Mouse (Mus musculus) liver, embryonic 14.5 days (tissue): ENCODE measurements around the gene Gng7. TPM values are rescaled to one million over a fixed set of nuclear protein-coding genes. Genes with fewer than 3 reads are reported as not detected.
A peak's percentile ranks its signal among the peaks of the same experiment; 100 is the strongest.

Experiments used
- ATAC-seq: fragments of 200-750 bp; cut with Nextera tagmentation; 2 replicates; pipeline ENCODE4 v1.8.0; 2017; ENCODE audit warnings: moderate number of reproducible peaks, mild to moderate bottlenecking, moderate library complexity; ENCODE audit not compliant: insufficient read depth
- DNase-seq, 3 experiments: peaks; one replicate each; pipeline ENCODE4 v3.0.0-alpha.2; 2012 to 2013; ENCODE audit warnings: low read depth in 3 of 3, low spot score in 3 of 3
- H3K27ac ChIP-seq: fragments of 300-500 bp; sonication (generic); 2 replicates; pipeline ENCODE4 v1.5.1; 2014; ENCODE audit warnings: moderate library complexity, mild to moderate bottlenecking, control low read depth, inconsistent platforms
- H3K27me3 ChIP-seq: fragments of 300-500 bp; sonication (generic); 2 replicates; pipeline ENCODE4 v1.6.1; 2014; ENCODE audit warnings: mild to moderate bottlenecking, low read length, moderate library complexity; ENCODE audit not compliant: control insufficient read depth, insufficient read depth
- H3K36me3 ChIP-seq: fragments of 300-500 bp; sonication (generic); replicated peaks from 2 replicates; pipeline ENCODE4 v1.6.1; 2014; ENCODE audit warnings: low read depth; ENCODE audit not compliant: control insufficient read depth, insufficient read depth
- H3K4me1 ChIP-seq, 2 experiments: fragments of 200-500 bp in 1 of 2; fragments of 300-500 bp in 1 of 2; sonication (generic) in 1 of 2; replicated peaks; 2 replicates each; pipeline ENCODE4 v1.6.1; 2012 to 2014; ENCODE audit warnings: antibody characterized with exemption in 1 of 2, inconsistent platforms in 1 of 2, low read length in 1 of 2; ENCODE audit not compliant: control insufficient read depth in 2 of 2, insufficient read depth in 2 of 2
- H3K4me2 ChIP-seq: fragments of 300-500 bp; sonication (generic); 2 replicates; pipeline ENCODE4 v1.6.1; 2014; ENCODE audit warnings: low read depth, mild to moderate bottlenecking, control low read depth, moderate library complexity
- H3K4me3 ChIP-seq, 2 experiments: fragments of 200-500 bp in 1 of 2; fragments of 300-500 bp in 1 of 2; sonication (generic) in 1 of 2; 2 replicates each; pipeline ENCODE4 v1.5.1; 2012 to 2014; ENCODE audit warnings: low read depth in 2 of 2, low read length in 2 of 2, mild to moderate bottlenecking in 2 of 2, control low read depth in 1 of 2, inconsistent platforms in 1 of 2, moderate library complexity in 1 of 2; ENCODE audit not compliant: insufficient read depth in 1 of 2
- H3K9ac ChIP-seq: fragments of 300-500 bp; sonication (generic); replicated peaks from 2 replicates; pipeline ENCODE4 v1.6.1; 2014; ENCODE audit warnings: mild to moderate bottlenecking, control low read depth, moderate library complexity
- H3K9me3 ChIP-seq: fragments of 300-500 bp; sonication (generic); 2 replicates; pipeline ENCODE4 v1.6.1; 2016; ENCODE audit warnings: low read length, mixed read lengths; ENCODE audit not compliant: control insufficient read depth
- CTCF ChIP-seq: IDR thresholded peaks from 2 replicates; pipeline ENCODE4 v1.5.1; 2016; ENCODE audit warnings: antibody characterized with exemption, low read depth, control low read depth
- EP300 ChIP-seq: IDR thresholded peaks from 2 replicates; pipeline ENCODE4 v1.6.1; 2016; ENCODE audit warnings: antibody characterized with exemption, low read depth
- WGBS: fragments of 180-500 bp; shearing (Covaris S2); extraction: QIAGEN DNeasy Blood & Tissue Kit; methylation state at CpG from one replicate; pipeline ENCODE4 v1.1.7; 2014; ENCODE audit not compliant: insufficient replicate concordance; 5-methylcytosine and 5-hydroxymethylcytosine counted together
- polyA plus RNA-seq, 2 experiments: library from polyadenylated mRNA; depleted of rRNA in 1 of 2; stranded (reverse) in 1 of 2; unstranded in 1 of 2; fragments of >200 nt; fragmentation: Nextera tagmentation in 1 of 2; extraction: Ambion mirVana in 1 of 2; gene quantifications; 2 replicates each; pipeline versions ENCODE4 v1.2.1 to v1.2.3; 2012 to 2014

Gng7 gene
- polyA plus RNA-seq, 2 experiments, result 0.23 to 0.25 TPM

DNA sequence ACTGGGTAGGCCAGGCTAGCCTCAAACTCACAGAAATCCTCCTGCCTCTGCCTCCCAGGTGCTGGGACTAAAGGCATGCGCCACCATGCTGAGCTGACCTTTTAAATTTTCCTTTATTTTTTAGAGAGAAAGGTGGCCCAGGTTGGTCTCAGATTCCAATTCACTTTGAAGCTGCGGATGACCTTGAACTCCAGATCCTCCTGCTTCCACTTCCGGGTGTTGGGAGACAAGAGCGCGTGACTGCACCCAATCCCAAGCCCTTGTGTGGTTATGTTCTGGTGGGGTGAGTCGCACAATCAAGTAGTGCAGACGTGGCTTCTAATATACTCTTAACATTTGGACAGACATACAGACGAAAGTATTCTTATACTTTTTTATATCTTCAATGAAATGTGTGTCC, 18.2 kb downstream of the Gng7 start:
- no peak for DNase-seq
- Histone ChIP-seq H3K27me3 (no peaks in the 10 kb centered on the region), H3K27ac (no peak overlapping the region), H3K4me3 (no peak overlapping the region), H3K4me2 (no peak overlapping the region), H3K36me3 (no peaks in the 10 kb centered on the region), H3K9me3 (no peaks in the 10 kb centered on the region), H3K4me1 (peaks cover 3 to 8% of the 10 kb centered on the region in 2 experiments; a peak in 3 of 4 replicates), H3K9ac (no peak overlapping the region)
- no peak for ATAC-seq
- WGBS, result 74% methylated on average over 8 of the region's 8 CpGs
- TF ChIP-seq EP300 (no peak), CTCF (no peak)

DNA sequence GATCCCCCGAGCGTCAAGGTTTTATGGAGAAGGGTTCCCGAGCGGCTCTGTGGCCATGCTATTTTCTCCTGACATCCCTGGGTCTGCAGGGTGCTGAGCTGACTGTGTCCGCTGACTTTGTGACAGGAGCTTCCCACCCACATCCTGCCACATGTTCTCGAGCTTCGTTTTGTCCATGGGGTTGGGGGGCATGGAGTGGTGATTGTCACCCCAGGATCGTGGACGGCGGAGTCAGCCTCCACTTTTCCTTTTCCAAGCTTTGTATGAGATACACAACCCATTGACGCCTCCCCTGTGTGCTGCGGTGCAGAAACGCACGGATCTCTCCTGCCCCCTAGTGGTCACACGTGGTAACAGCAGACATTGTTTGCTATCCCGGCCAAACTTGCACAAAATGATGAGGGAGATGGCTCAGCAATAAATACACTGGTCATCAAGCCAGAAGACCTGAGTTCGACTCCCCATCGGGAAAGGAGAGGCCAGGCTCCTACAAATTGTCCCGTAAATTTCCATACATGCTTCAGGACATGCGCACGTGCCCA, 19.6 kb downstream of the Gng7 start:
- H3K9ac ChIP-seq, result no peak overlapping the region
- H3K36me3 ChIP-seq, result no peaks in the 10 kb centered on the region
- DNase-seq, result peak; percentile 38 to 52 (median 42)
- H3K27ac ChIP-seq, result no peak overlapping the region
- H3K4me3 ChIP-seq, result no peak overlapping the region
- peaks cover 3 to 5% of the 10 kb centered on the region in 2 experiments; a peak in 3 of 4 replicates for H3K4me1 ChIP-seq
- no peaks in the 10 kb centered on the region for H3K9me3 ChIP-seq
- WGBS, result 7% methylated on average over 21 of the region's 21 CpGs
- no peak overlapping the region for H3K4me2 ChIP-seq
- no peaks in the 10 kb centered on the region for H3K27me3 ChIP-seq
- TF ChIP-seq EP300 (no peak), CTCF (peak; percentile 99)
- ATAC-seq, result no peak

DNA sequence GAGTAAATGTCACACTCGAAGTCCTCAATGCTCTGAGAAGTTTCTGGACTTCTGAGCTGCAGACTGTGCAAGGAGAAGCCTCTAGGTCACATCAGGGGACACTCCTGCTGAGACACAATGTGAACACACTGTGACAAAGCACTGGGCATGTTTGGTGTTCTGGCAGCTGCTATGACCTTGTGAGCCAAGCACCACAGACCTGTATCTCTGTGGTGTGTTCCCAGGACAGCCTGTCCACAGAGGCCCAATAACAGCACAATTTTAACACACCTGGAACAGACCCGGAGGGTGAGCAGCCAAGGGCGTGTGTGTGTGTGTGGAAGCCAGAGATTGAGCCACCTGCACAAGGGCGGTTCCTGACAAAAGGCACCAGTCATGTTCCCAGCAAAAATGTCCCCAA, 20.1 kb downstream of the Gng7 start:
- H3K9ac ChIP-seq, result no peak overlapping the region
- no peak overlapping the region for H3K4me2 ChIP-seq
- no peak overlapping the region for H3K27ac ChIP-seq
- DNase-seq, result no peak
- peaks cover under 1 to 1% of the 10 kb centered on the region in 2 experiments; a peak in 2 of 4 replicates for H3K4me1 ChIP-seq
- H3K9me3 ChIP-seq, result no peaks in the 10 kb centered on the region
- no peak overlapping the region for H3K4me3 ChIP-seq
- H3K27me3 ChIP-seq, result no peaks in the 10 kb centered on the region
- no peaks in the 10 kb centered on the region for H3K36me3 ChIP-seq
- no peak for ATAC-seq
- WGBS, result 34% methylated on average over 4 of the region's 4 CpGs
- TF ChIP-seq EP300 (no peak), CTCF (no peak)

DNA sequence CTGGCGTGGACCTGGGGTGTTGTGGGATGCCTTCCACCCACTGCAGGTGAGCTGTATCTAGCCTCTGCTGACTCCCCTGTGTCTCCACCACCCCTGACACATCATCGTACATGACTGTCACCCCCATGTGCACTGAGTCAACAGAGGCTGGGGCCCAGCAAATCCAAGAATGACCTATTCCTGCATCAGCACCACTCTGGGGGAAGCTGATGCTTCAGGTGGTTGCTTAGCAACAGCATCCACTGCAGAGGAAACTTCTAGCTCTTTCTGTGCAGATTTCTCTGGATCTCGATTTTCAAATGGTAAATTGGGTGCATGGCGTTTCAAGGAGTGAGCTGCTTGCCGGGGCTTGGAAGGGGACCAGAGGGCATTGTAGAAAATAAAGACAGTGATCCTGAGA, 21.5 kb downstream of the Gng7 start:
- H3K4me3 ChIP-seq, result no peak overlapping the region
- H3K9ac ChIP-seq, result no peak overlapping the region
- H3K27me3 ChIP-seq, result no peaks in the 10 kb centered on the region
- no peaks in the 10 kb centered on the region for H3K36me3 ChIP-seq
- H3K27ac ChIP-seq, result no peak overlapping the region
- WGBS, result 48% methylated on average over 5 of the region's 5 CpGs
- no peak for DNase-seq
- no peaks in the 10 kb centered on the region for H3K9me3 ChIP-seq
- ATAC-seq, result no peak
- no peak for TF ChIP-seq CTCF
- TF ChIP-seq EP300, result no peak
- no peaks in the 10 kb centered on the region for H3K4me1 ChIP-seq
- no peak overlapping the region for H3K4me2 ChIP-seq

DNA sequence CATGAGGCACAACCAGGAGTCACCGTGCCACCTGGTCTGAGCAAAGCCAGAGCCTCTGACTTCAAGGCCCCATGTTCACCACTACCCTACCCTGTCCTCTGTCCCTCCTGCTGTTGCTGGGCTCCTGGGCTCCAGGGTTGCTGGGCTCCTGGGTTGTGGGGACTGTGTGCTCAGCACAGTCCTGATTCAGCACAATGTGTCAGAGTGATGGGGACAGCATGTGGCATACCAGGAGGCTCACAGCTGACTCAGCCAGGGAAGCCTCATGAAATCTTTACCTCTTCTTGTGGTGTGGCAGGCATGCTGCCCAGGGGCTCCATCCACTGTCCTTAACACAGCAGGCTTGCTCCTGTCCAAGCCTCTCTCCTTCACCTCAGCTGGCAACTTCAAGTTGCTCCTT, 22.8 kb downstream of the Gng7 start:
- Histone ChIP-seq H3K27ac (no peak overlapping the region), H3K4me1 (no peaks in the 10 kb centered on the region), H3K9ac (no peak overlapping the region), H3K27me3 (0 out of 2 replicates have a peak, but pooled peaks cover under 1% of the 10 kb centered on the region), H3K4me2 (no peak overlapping the region), H3K9me3 (no peaks in the 10 kb centered on the region), H3K36me3 (no peaks in the 10 kb centered on the region), H3K4me3 (no peak overlapping the region)
- ATAC-seq (no peak), DNase-seq (no peak)
- TF ChIP-seq EP300 (no peak), CTCF (no peak)
- 67% methylated on average over 1 of the region's 1 CpGs for WGBS
